Mouse (Mus musculus): ENCODE measurements around the gene Gabrg1.

Gene Gabrg1

GRCm38 (mm10) chr5:70842192-70843095, at the start of gene Gabrg1:
Gene Gabrg1, minus strand, starts transcription at chr5:70842617.
- DNase-seq: peak; percentile 69

- DNase-seq: no peak
Measured at GRCm38 (mm10) chr5:70884026-70884425, 41.6 kb upstream of the Gabrg1 start.

- no peak for DNase-seq
Measured at GRCm38 (mm10) chr5:70870081-70870480, 27.7 kb upstream of the Gabrg1 start.

GRCm38 (mm10) chr5:70843096-70843734, 798 bp upstream of the Gabrg1 start:
- peak; percentile 61 for DNase-seq

- DNase-seq: no peak
Measured at GRCm38 (mm10) chr5:70818681-70819080, 23.7 kb downstream of the Gabrg1 start.

GRCm38 (mm10) chr5:70736156-70736555, 106.3 kb downstream of the Gabrg1 start:
- DNase-seq: no peak

GRCm38 (mm10) chr5:70704361-70704760, 138.1 kb downstream of the Gabrg1 start:
- DNase-seq: no peak
